Mouse (Mus musculus) retina, postnatal 1 day (tissue): ENCODE data around the gene Atp2b2.

ENCODE experiments used
- DNase-seq: peaks from one replicate; pipeline ENCODE4 v3.0.0-alpha.2; 2012

Atp2b2 gene

DNA sequence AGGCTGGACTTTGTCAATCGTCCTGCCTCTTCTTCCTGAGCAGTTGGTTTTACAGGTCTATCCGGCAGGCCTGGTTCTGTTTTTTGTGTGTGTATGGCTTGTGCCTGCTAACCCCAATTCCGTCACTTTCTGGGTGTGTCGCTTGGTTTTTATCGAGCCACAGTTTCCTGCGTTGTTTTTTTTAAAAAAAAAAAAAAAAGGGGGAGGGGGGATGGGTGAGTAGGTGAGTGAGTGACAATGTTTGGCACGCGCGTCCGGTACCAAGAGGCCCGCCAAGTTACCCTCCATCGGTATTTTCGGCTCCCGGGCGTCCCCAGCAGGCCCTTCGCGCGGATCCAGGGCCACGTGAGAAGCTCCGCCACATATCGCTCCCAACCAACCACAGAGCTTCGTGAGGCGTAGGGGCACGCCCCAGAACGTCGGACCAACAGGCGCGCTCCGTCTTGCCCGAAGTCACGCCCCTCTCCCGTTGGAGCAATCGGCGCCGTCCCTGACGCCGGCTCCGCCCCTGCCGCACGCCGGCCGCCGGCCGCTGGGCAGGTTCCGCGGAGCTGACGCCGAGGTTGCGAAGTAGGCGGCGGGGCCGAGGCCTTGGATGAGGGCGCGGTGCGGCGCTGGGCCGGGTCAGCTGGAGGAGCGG, 345.7 kb downstream of the Atp2b2 start, which contains the start of gene Tatdn2:
Gene Tatdn2, plus strand, starts transcription at position 469 of the 640 bp plus-strand sequence.
- peak; percentile 98 for DNase-seq

DNA sequence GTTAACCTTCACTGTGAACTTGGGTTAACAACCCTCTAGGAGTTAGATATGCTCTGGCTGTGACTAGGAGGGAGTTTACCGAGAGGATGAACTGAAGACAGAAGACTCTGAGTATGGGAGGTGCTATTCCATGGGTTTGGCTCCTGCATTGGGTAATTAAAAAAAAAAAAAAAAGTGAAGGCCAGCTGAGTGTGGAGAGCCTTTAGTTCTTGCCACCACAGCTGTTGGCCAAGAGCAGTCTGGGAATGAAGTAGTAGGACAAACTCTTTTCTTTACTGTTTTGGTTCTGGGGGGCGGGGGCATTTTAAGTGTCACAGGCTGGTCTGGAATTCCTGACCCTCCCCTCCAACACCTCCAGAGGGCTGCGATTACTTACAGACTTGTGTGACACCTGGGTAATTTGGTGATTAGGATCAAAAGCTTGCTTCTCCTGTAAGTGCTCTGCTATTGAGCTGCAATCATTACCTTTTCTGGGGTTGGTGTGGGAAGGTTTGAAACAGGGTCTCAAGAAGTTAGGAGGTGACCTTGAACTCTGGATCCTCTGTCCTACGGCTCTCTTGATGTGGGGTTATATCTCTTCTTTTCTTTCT, 346.6 kb downstream of the Atp2b2 start:
- no peak for DNase-seq

GRCm38 (mm10) chr6:113695203-113695602, 347.2 kb downstream of the Atp2b2 start:
- DNase-seq: no peak
